Mouse (Mus musculus) layer of hippocampus, postnatal 25 days (tissue): Measurements from ENCODE around the gene Rab11fip4. TPM values are rescaled to one million over a fixed set of nuclear protein-coding genes. Genes with fewer than 3 reads are reported as not detected.

Source experiments
- DNase-seq, 2 experiments: peaks; one replicate each; pipeline ENCODE4 v3.0.0; 2022; ENCODE audit warnings: mixed read lengths in 2 of 2, low spot score in 1 of 2; ENCODE audit errors: extremely low spot score in 1 of 2
- total RNA-seq, 2 experiments: library from RNA; stranded (reverse); gene quantifications; 2 replicates each; pipeline ENCODE4 v1.2.3; 2021

The Rab11fip4 gene
- total RNA-seq, 2 experiments from 2014 or later = 165 to 167 TPM

GRCm38 (mm10) chr11:79613084-79613483 lies 22.1 kb downstream of the Rab11fip4 start:
- DNase-seq = no peak

DNA sequence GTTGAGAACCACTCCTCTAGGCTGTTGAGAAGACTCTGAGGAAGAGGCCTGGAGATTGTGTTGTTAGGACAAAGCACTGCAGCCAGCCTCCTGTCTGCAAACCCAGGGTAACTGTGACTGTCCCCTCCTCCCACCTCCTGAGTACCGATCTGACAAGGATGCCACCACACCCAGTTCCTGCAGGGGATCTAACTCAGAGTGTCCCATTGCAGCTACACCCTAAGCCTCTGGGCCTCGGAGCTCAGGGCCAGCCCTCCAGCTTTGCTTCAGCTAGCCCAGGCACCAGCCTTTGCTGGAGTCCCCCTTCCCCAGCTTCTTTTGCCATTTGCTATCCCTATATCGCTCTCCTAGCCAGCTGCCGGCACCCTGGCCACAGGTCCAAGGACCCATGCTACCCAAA lies 22.7 kb downstream of the Rab11fip4 start:
- no peak for DNase-seq

DNA sequence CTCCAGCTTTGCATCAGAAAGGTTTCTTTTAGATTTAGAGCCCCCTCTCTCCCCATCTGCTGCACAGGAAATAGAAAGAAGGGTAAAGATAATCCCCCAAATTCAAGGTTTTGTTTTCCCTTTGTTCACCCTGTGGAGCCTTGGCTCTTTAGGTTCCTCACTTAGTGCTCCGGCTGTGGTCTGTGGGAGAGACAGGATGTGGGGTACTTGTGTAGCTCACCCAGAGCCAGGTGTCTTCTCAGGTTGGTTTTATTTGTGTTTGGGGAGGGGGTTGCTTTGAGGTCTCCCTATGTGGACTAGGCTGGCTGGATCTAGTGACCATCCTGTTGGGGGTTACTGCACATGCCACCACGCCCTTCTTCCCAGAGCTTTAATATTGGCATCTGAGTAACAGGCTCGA lies 23.9 kb downstream of the Rab11fip4 start:
- DNase-seq = no peak

DNA sequence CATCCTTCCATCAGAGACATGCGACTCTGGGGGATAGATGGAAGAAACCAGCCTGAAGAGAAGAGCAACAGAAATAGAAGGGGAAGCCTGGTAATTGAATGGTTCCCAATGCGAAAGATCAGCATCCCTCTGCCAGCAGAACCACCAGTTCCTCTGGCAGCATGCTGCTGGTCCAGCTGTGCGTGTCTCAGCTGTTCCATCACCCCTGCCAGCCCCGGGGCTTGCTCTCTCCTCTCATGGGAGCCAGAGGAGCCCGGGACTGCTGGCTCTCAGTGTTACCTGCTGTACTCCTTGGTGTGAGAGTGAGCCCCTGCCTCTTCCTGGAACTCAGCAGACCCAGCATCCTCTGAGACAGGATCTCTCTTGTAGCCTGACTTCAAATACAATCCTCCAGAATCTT lies 24.9 kb downstream of the Rab11fip4 start:
- DNase-seq = no peak

DNA sequence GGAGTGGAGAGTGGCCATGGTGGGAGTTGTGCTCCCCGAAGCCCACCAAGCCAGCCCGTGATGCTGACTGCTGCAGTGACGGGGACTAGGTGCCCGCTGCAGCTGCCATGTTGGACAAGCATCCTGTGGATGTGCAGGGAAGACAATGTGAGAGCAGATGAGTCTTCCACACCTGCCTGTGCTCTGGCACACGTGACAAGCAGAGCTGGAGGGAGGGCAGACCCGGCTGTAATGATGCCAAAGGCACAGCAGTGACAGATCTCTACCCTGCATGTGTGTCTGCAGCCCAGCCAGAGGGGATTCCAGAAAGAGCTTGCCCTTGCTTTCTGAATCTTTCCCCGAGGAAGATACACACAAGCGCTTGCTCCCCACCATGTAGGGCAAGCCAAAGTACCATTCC lies 27.0 kb downstream of the Rab11fip4 start:
- no peak for DNase-seq

GRCm38 (mm10) chr11:79623029-79623428 lies 32.0 kb downstream of the Rab11fip4 start:
- DNase-seq = no peak

DNA sequence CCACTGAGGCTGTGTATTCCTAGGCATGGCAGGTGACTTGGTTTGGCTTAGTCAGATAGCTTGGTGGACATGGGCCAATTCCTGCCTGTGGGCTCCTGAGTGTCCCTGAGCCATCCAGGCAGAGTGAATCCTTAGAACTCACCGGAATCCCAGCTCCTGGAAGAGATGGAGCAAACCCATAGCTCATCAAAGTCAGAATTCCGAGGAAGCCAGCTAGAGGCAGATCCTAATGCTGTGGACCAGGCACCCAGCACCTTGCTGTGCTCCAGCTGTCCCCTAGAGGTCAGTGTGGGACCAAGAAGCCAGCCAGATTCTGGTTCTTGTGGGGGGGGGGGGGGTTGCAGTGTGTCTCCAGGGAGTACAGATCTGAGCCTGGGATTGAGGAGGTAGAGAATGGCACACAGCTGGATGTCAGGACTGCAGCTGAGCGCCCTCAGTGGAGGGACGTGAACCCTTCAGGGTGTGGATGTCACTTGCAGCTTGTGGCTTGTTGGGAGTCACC lies 33.8 kb downstream of the Rab11fip4 start:
- peak; percentile 52 to 71 for DNase-seq

GRCm38 (mm10) chr11:79628716-79629115 lies 37.7 kb downstream of the Rab11fip4 start:
- no peak for DNase-seq

GRCm38 (mm10) chr11:79629752-79630374 lies 38.9 kb downstream of the Rab11fip4 start:
- no peak for DNase-seq

GRCm38 (mm10) chr11:79630521-79630920 lies 39.5 kb downstream of the Rab11fip4 start:
- DNase-seq = no peak

DNA sequence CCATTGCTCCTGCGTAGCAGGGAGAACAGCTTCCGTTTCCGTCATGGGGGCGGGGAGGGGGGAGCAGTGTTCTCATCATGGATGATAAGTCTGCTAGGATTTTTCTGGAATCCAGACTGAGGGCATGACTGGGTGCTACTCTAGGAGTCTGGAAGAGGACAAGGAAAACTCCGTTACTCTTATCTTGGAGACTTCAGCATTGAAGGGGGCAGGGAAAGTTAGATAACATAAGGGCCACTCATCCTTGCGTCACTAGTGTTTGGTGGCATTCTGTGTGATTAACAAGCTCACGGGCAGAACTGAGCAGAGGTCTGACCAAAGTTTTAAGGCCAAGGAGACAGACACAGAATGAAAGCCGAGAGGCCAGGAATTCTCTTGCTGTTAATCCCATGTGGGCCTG lies 42.4 kb downstream of the Rab11fip4 start:
- no peak for DNase-seq

DNA sequence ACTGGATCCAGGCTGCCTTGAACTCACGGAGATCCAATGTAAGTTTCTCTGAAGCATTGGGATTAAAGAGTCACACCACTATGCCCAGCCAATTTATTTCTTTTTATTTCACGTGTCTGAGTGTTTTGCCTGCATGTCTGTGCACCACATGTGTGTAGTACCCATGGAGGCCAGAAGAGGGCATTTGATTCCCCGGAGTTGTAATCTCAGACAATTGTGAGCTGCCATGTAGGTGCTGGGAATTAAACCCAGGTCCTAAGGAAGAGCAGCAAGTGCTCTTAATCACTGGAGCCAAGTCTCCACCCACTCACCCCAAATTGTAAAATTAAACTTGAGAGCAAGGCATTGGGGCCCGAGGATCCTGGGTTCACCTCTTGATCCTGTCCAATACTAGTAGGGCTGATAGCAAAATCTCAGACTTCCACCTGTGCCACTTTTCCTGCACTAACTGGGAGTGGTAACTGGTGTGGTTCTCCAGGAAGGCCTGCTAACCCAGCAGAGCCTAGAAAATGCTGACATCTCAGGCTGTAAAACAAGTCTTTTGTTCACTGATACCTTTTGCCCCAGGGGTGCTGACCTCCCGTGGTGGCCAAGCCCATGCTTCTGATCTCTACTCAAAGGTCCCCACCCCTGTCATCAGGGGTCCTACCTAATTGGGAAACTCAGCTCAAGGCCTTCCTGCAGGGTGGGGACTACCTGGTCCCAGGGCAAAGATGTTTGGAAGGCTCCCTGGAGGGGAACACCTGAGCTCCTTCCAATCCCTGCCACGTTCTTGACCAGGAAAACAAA lies 44.8 kb downstream of the Rab11fip4 start:
- DNase-seq = no peak

DNA sequence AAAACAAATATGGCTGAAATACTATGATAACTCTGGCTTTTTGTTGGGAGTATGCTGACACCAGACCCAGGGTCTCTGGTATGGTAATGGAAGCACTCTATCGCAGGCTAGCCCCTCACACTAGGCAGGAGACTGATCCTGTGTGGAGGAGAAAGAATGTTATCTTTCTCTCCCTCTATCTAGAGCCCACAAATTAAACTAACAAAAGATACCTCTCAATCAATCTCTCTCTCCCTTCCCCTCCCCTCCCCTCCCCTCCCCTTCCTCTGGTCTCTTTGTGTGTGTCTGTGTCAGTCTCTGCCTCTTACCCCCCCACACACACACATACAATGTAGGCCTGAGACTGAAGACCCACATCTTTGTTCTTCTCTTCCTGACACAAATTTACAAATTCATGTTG lies 45.5 kb downstream of the Rab11fip4 start:
- DNase-seq = no peak

DNA sequence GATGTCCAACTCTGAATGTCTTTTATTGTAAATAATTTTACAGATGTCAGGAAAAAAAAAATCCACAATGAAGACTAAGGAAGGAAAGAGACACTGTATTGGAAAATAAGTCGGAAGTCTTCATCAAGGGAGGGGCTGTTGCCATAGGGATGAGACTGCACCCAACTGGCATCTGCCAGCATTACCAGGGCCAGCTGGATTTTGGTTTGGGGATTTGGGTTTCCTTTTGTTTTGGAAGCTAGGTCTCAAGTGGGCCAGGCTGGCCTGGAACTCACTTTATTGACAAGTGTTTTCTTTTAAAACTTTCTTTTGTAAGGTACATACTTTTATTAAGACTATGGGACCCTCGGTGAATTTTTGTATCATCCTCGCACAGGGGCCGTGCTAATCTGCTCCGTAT lies 47.7 kb downstream of the Rab11fip4 start:
- no peak for DNase-seq

GRCm38 (mm10) chr11:79640940-79641733 lies 50.1 kb downstream of the Rab11fip4 start:
- no peak for DNase-seq

GRCm38 (mm10) chr11:79643730-79644129 lies 52.7 kb downstream of the Rab11fip4 start:
- no peak for DNase-seq

GRCm38 (mm10) chr11:79644717-79645191 lies 53.7 kb downstream of the Rab11fip4 start:
- no peak for DNase-seq

DNA sequence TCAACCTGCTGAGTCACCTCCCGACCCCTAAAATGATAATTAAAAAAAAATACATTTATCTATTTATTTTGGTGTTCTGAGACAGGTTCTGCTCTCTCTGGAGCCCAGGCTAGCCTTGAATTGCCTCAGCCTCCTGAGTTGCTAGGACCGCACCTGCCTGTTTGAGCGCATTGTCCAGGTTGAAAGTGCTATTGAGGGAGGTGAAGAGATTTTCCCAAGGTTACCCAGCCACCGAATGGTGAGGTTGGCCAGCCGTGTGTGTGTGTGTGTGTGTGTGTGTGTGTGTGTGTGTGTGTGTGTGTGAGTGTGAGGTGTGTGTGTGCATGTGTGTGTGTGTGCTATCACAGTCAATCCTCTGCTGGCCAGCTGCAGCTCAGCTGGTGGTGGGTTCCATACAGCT lies 55.0 kb downstream of the Rab11fip4 start:
- no peak for DNase-seq

- no peak for DNase-seq
These were observed 55.6 kb downstream of the Rab11fip4 start for GRCm38 (mm10) chr11:79646467-79647070.

GRCm38 (mm10) chr11:79647071-79647501 lies 56.1 kb downstream of the Rab11fip4 start:
- DNase-seq = peak in 1 of 2 experiments; percentile 46
